Mouse (Mus musculus): ENCODE data around the gene Olfr1489. TPM values are rescaled to one million over a fixed set of nuclear protein-coding genes. Genes with fewer than 3 reads are reported as not detected.

Gene Olfr1489
- total and polyA plus RNA-seq, 3 experiments: not detected

- no peaks in the 10 kb centered on the region for H3K27me3 ChIP-seq (ENCODE audit: control insufficient read depth in 1 of 2, insufficient read depth in 2 of 2, low read length in 2 of 2)
- H3K9me3 ChIP-seq (replicated peaks; ENCODE audit: insufficient read depth, low read length): no peaks in the 10 kb centered on the region
- no peak within 1 kb of the TSS for H3K27ac ChIP-seq (ENCODE audit: control insufficient read depth, low read depth, low read length)
- TF ChIP-seq POLR2A (IDR thresholded peaks at IDR 0.05; ENCODE audit: control insufficient read depth in 1 of 2, insufficient read depth in 1 of 2, low read depth in 1 of 2, low read length in 2 of 2, poor library complexity in 1 of 2) (no peak), RAD21 (IDR thresholded peaks at IDR 0.05; ENCODE audit: low read depth, low read length) (no peak), MYB (IDR thresholded peaks at IDR 0.05; ENCODE audit: low read depth, low read length) (no peak), MAZ (IDR thresholded peaks at IDR 0.05; ENCODE audit: low read depth, low read length) (no peak), SMC3 (IDR thresholded peaks at IDR 0.05; ENCODE audit: low read depth, low read length) (no peak), MAX (IDR thresholded peaks at IDR 0.05; ENCODE audit: low read length) (no peak), CHD1 (IDR thresholded peaks at IDR 0.05; ENCODE audit: low read depth, low read length) (no peak), UBTF (IDR thresholded peaks at IDR 0.05; ENCODE audit: borderline replicate concordance, insufficient read depth, low read depth, low read length) (no peak), TBP (IDR thresholded peaks at IDR 0.05; ENCODE audit: low read depth, low read length) (no peak), ZMIZ1 (IDR thresholded peaks at IDR 0.05; ENCODE audit: low read depth, low read length) (no peak), ZKSCAN1 (IDR thresholded peaks at IDR 0.05; ENCODE audit: low read depth, low read length) (no peak), TCF12 (IDR thresholded peaks at IDR 0.05; ENCODE audit: low read depth, low read length) (no peak), BHLHE40 (IDR thresholded peaks at IDR 0.05; ENCODE audit: borderline replicate concordance, low read depth, low read length) (no peak), TAL1 (IDR thresholded peaks at IDR 0.05; ENCODE audit: low read length) (no peak)
- H3K4me3 ChIP-seq (ENCODE audit: control insufficient read depth in 1 of 2, insufficient read depth in 1 of 2, low read depth in 2 of 2, low read length in 2 of 2): no peak within 1 kb of the TSS
- no peaks in the 10 kb centered on the region for H3K36me3 ChIP-seq (ENCODE audit: control insufficient read depth in 1 of 2, insufficient read depth in 2 of 2, low read length in 2 of 2)
- no peak for DNase-seq (ENCODE audit: low read depth, low spot score)
- no peaks in the 10 kb centered on the region for H3K4me1 ChIP-seq (ENCODE audit: control insufficient read depth in 1 of 2, insufficient read depth in 2 of 2, low read length in 2 of 2)
- H3K79me2 ChIP-seq (ENCODE audit: control insufficient read depth, insufficient read depth, low read length, poor library complexity): no peaks in the 10 kb centered on the region
- no peak within 1 kb of the TSS for H3K9ac ChIP-seq (ENCODE audit: control insufficient read depth, low read depth, low read length, poor library complexity, severe bottlenecking)
Measured at GRCm38 (mm10) chr19:13650791-13651190, 19.4 kb downstream of the Olfr1489 start, which contains the start of gene Olfr1490. Olfr1490 (plus strand) TSS chr19:13651091.

Other genes with a start within 250 kb of the Olfr1489 start
- not detected in 2 replicates for gene Olfr1469, start 223.8 kb upstream of the Olfr1489 start, total RNA-seq (2012; rRNA removed)
- gene Olfr1469, start 223.8 kb upstream of the Olfr1489 start, polyA plus RNA-seq (2012; ENCODE audit: insufficient read depth in 1 of 2, insufficient read length in 2 of 2, low read depth in 1 of 2, low replicate concordance in 2 of 2, missing spikeins in 1 of 2): not detected
- gene Olfr1471, start 188.2 kb upstream of the Olfr1489 start, total RNA-seq (2012; rRNA removed): not detected in 2 replicates
- gene Olfr1471, start 188.2 kb upstream of the Olfr1489 start, polyA plus RNA-seq (2012; ENCODE audit: insufficient read depth in 1 of 2, insufficient read length in 2 of 2, low read depth in 1 of 2, low replicate concordance in 2 of 2, missing spikeins in 1 of 2): not detected
- gene Olfr1472, start 175.5 kb upstream of the Olfr1489 start, total RNA-seq (2012; rRNA removed): not detected in 2 replicates
- not detected for gene Olfr1472, start 175.5 kb upstream of the Olfr1489 start, polyA plus RNA-seq (2012; ENCODE audit: insufficient read depth in 1 of 2, insufficient read length in 2 of 2, low read depth in 1 of 2, low replicate concordance in 2 of 2, missing spikeins in 1 of 2)
- not detected in 2 replicates for gene Olfr1474, start 162.1 kb upstream of the Olfr1489 start, total RNA-seq (2012; rRNA removed)
- gene Olfr1474, start 162.1 kb upstream of the Olfr1489 start, polyA plus RNA-seq (2012; ENCODE audit: insufficient read depth in 1 of 2, insufficient read length in 2 of 2, low read depth in 1 of 2, low replicate concordance in 2 of 2, missing spikeins in 1 of 2): not detected
- not detected in 2 replicates for gene Olfr1475, start 151.4 kb upstream of the Olfr1489 start, total RNA-seq (2012; rRNA removed)
- gene Olfr1475, start 151.4 kb upstream of the Olfr1489 start, polyA plus RNA-seq (2012; ENCODE audit: insufficient read depth in 1 of 2, insufficient read length in 2 of 2, low read depth in 1 of 2, low replicate concordance in 2 of 2, missing spikeins in 1 of 2): not detected
- not detected in 2 replicates for gene Olfr1477, start 131.1 kb upstream of the Olfr1489 start, total RNA-seq (2012; rRNA removed)
- gene Olfr1477, start 131.1 kb upstream of the Olfr1489 start, polyA plus RNA-seq (2012; ENCODE audit: insufficient read depth in 1 of 2, insufficient read length in 2 of 2, low read depth in 1 of 2, low replicate concordance in 2 of 2, missing spikeins in 1 of 2): not detected
- gene Olfr1480, start 103.7 kb upstream of the Olfr1489 start, total RNA-seq (2012; rRNA removed): not detected in 2 replicates
- not detected for gene Olfr1480, start 103.7 kb upstream of the Olfr1489 start, polyA plus RNA-seq (2012; ENCODE audit: insufficient read depth in 1 of 2, insufficient read length in 2 of 2, low read depth in 1 of 2, low replicate concordance in 2 of 2, missing spikeins in 1 of 2)
- not detected in 2 replicates for gene Olfr1484, start 48.1 kb upstream of the Olfr1489 start, total RNA-seq (2012; rRNA removed)
- gene Olfr1484, start 48.1 kb upstream of the Olfr1489 start, polyA plus RNA-seq (2012; ENCODE audit: insufficient read depth in 1 of 2, insufficient read length in 2 of 2, low read depth in 1 of 2, low replicate concordance in 2 of 2, missing spikeins in 1 of 2): not detected
- gene Olfr1487, start 14.2 kb upstream of the Olfr1489 start, total RNA-seq (2012; rRNA removed): not detected in 2 replicates
- gene Olfr1487, start 14.2 kb upstream of the Olfr1489 start, polyA plus RNA-seq (2012; ENCODE audit: insufficient read depth in 1 of 2, insufficient read length in 2 of 2, low read depth in 1 of 2, low replicate concordance in 2 of 2, missing spikeins in 1 of 2): not detected
- gene Olfr1490, start 19.5 kb downstream of the Olfr1489 start, total RNA-seq (2012; rRNA removed): not detected in 2 replicates
- gene Olfr1490, start 19.5 kb downstream of the Olfr1489 start, polyA plus RNA-seq (2012; ENCODE audit: insufficient read depth in 1 of 2, insufficient read length in 2 of 2, low read depth in 1 of 2, low replicate concordance in 2 of 2, missing spikeins in 1 of 2): not detected
- not detected in 2 replicates for gene Olfr1491, start 65.6 kb downstream of the Olfr1489 start, total RNA-seq (2012; rRNA removed)
- not detected for gene Olfr1491, start 65.6 kb downstream of the Olfr1489 start, polyA plus RNA-seq (2012; ENCODE audit: insufficient read depth in 1 of 2, insufficient read length in 2 of 2, low read depth in 1 of 2, low replicate concordance in 2 of 2, missing spikeins in 1 of 2)
- gene Olfr1493-ps1, start 91.7 kb downstream of the Olfr1489 start, total RNA-seq (2012; rRNA removed): not detected in 2 replicates
- gene Olfr1493-ps1, start 91.7 kb downstream of the Olfr1489 start, polyA plus RNA-seq (2012; ENCODE audit: insufficient read depth in 1 of 2, insufficient read length in 2 of 2, low read depth in 1 of 2, low replicate concordance in 2 of 2, missing spikeins in 1 of 2): not detected
- not detected in 2 replicates for gene Olfr1494, start 108.1 kb downstream of the Olfr1489 start, total RNA-seq (2012; rRNA removed)
- gene Olfr1494, start 108.1 kb downstream of the Olfr1489 start, polyA plus RNA-seq (2012; ENCODE audit: insufficient read depth in 1 of 2, insufficient read length in 2 of 2, low read depth in 1 of 2, low replicate concordance in 2 of 2, missing spikeins in 1 of 2): not detected
- gene Olfr1495, start 133.0 kb downstream of the Olfr1489 start, total RNA-seq (2012; rRNA removed): not detected in 2 replicates
- not detected for gene Olfr1495, start 133.0 kb downstream of the Olfr1489 start, polyA plus RNA-seq (2012; ENCODE audit: insufficient read depth in 1 of 2, insufficient read length in 2 of 2, low read depth in 1 of 2, low replicate concordance in 2 of 2, missing spikeins in 1 of 2)
- not detected in 2 replicates for gene Olfr1496, start 146.3 kb downstream of the Olfr1489 start, total RNA-seq (2012; rRNA removed)
- gene Olfr1496, start 146.3 kb downstream of the Olfr1489 start, polyA plus RNA-seq (2012; ENCODE audit: insufficient read depth in 1 of 2, insufficient read length in 2 of 2, low read depth in 1 of 2, low replicate concordance in 2 of 2, missing spikeins in 1 of 2): not detected
- gene Olfr1497, start 166.6 kb downstream of the Olfr1489 start, total RNA-seq (2012; rRNA removed): not detected in 2 replicates
- gene Olfr1497, start 166.6 kb downstream of the Olfr1489 start, polyA plus RNA-seq (2012; ENCODE audit: insufficient read depth in 1 of 2, insufficient read length in 2 of 2, low read depth in 1 of 2, low replicate concordance in 2 of 2, missing spikeins in 1 of 2): not detected
- gene Olfr1499, start 187.8 kb downstream of the Olfr1489 start, total RNA-seq (2012; rRNA removed): not detected in 2 replicates
- gene Olfr1499, start 187.8 kb downstream of the Olfr1489 start, polyA plus RNA-seq (2012; ENCODE audit: insufficient read depth in 1 of 2, insufficient read length in 2 of 2, low read depth in 1 of 2, low replicate concordance in 2 of 2, missing spikeins in 1 of 2): not detected
- not detected in 2 replicates for gene Olfr1500, start 198.9 kb downstream of the Olfr1489 start, total RNA-seq (2012; rRNA removed)
- gene Olfr1500, start 198.9 kb downstream of the Olfr1489 start, polyA plus RNA-seq (2012; ENCODE audit: insufficient read depth in 1 of 2, insufficient read length in 2 of 2, low read depth in 1 of 2, low replicate concordance in 2 of 2, missing spikeins in 1 of 2): not detected
- gene Olfr1501, start 219.1 kb downstream of the Olfr1489 start, total RNA-seq (2012; rRNA removed): not detected in 2 replicates
- not detected for gene Olfr1501, start 219.1 kb downstream of the Olfr1489 start, polyA plus RNA-seq (2012; ENCODE audit: insufficient read depth in 1 of 2, insufficient read length in 2 of 2, low read depth in 1 of 2, low replicate concordance in 2 of 2, missing spikeins in 1 of 2)
- gene Olfr1502, start 230.2 kb downstream of the Olfr1489 start, total RNA-seq (2012; rRNA removed): not detected in 2 replicates
- gene Olfr1502, start 230.2 kb downstream of the Olfr1489 start, polyA plus RNA-seq (2012; ENCODE audit: insufficient read depth in 1 of 2, insufficient read length in 2 of 2, low read depth in 1 of 2, low replicate concordance in 2 of 2, missing spikeins in 1 of 2): not detected

All from MEL (cell line).